Mouse (Mus musculus): ENCODE measurements around the gene Zfp467.

DNA sequence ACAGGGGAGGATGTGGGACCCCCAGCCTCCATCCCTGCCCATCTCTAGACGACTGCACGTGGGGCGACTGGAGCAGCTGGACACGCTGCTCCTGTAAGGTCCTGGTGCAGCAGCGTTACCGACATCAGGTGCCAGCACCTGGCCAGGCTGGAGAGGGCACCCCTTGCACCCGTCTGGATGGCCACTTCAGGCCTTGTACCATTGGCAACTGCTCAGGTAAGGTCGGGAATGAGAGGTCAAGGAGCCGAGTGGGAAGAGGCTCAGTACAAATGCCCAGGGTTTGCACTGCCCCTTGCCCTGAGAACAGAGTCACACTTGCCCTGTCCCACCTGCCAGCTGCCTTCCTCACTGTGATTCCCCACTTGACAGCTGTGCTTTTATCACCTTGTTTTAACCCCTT is 45.7 kb upstream of the Zfp467 start:
- TF ChIP-seq POLR2A (IDR thresholded peaks at IDR 0.05; ENCODE audit: borderline replicate concordance, control insufficient read depth, low read depth, low read length) (no peak), CTCF (IDR thresholded peaks at IDR 0.05; ENCODE audit: control insufficient read depth, insufficient read depth, low read length) (no peak)
